Mouse (Mus musculus) heart, adult 2 months (tissue): ENCODE data around the gene Calm2.

Source experiments
- CTCF ChIP-seq: fragments of 200-600 bp; IDR thresholded peaks from 2 replicates; pipeline ENCODE4 v1.8.1; 2022; ENCODE audit warnings: antibody characterized with exemption, mild to moderate bottlenecking, moderate library complexity
- EP300 ChIP-seq: fragments of 200-500 bp; IDR thresholded peaks from 2 replicates; pipeline ENCODE4 v1.6.1; 2011; ENCODE audit warnings: low read depth, low read length, control low read depth; ENCODE audit not compliant: insufficient read depth
- POLR2A ChIP-seq: fragments of 200-500 bp; IDR thresholded peaks from 2 replicates; pipeline ENCODE4 v1.6.1; 2011; ENCODE audit warnings: mild to moderate bottlenecking, low read depth, low read length, control low read depth; ENCODE audit not compliant: insufficient read depth

DNA sequence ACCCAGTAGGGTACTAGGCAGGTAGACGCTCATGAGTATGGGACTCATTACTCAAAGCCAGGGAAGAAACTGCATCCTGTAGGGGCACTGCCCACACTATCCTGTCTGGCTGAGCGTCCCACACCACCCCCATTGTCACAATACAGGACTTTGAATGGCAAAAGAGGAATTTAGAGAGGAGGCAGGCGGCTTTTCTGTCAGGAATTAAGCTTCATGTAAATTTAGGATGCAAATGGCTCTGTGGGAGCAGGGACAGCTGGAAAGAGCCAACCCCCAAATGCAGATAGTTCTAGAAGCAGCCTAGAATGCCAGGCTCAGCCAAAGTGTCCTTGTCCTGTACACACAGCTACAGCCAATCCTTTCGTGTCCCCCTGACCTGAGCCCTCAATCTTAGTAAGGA lies 45.6 kb upstream of the Calm2 start:
- TF ChIP-seq CTCF, result no peak
- no peak for TF ChIP-seq EP300
- no peak for TF ChIP-seq POLR2A
